Mouse (Mus musculus) intestine, postnatal 0 days (tissue): ENCODE results near the gene Phlda2. TPM values are rescaled to one million over a fixed set of nuclear protein-coding genes. Genes with fewer than 3 reads are reported as not detected.
A peak's percentile ranks its signal among the peaks of the same experiment; 100 is the strongest.

ENCODE experiments used
- ATAC-seq: fragments of 200-750 bp; cut with Nextera tagmentation; 2 replicates; pipeline ENCODE4 v1.8.0; 2017; ENCODE audit warnings: mild to moderate bottlenecking, moderate TSS enrichment, moderate library complexity
- H3K27ac ChIP-seq: fragments of 300-500 bp; sonication (generic); 2 replicates; pipeline ENCODE4 v1.5.1; 2014; ENCODE audit warnings: mild to moderate bottlenecking, low read depth, low read length, moderate library complexity
- H3K27me3 ChIP-seq: fragments of 300-500 bp; sonication (generic); replicated peaks from 2 replicates; pipeline ENCODE4 v1.6.1; 2014; ENCODE audit warnings: low read length, mixed read lengths; ENCODE audit not compliant: control insufficient read depth, insufficient read depth
- H3K36me3 ChIP-seq: fragments of 300-500 bp; sonication (generic); 2 replicates; pipeline ENCODE4 v1.6.1; 2014; ENCODE audit warnings: mild to moderate bottlenecking, moderate library complexity; ENCODE audit not compliant: control insufficient read depth, insufficient read depth
- H3K4me1 ChIP-seq: fragments of 300-500 bp; sonication (generic); replicated peaks from 2 replicates; pipeline ENCODE4 v1.6.1; 2014; ENCODE audit warnings: antibody characterized with exemption, low read length, mixed read lengths; ENCODE audit not compliant: control insufficient read depth, insufficient read depth
- H3K4me2 ChIP-seq: fragments of 300-500 bp; sonication (generic); replicated peaks from 2 replicates; pipeline ENCODE4 v1.6.1; 2014; ENCODE audit warnings: low read depth, mild to moderate bottlenecking, moderate library complexity
- H3K4me3 ChIP-seq: fragments of 300-500 bp; sonication (generic); 2 replicates; pipeline ENCODE4 v1.5.1; 2014; ENCODE audit warnings: low read depth, low read length
- H3K9ac ChIP-seq: fragments of 300-500 bp; sonication (generic); 2 replicates; pipeline ENCODE4 v1.6.1; 2014; ENCODE audit warnings: mild to moderate bottlenecking, low read depth, low read length
- H3K9me3 ChIP-seq: fragments of 300-500 bp; sonication (generic); 2 replicates; pipeline ENCODE4 v1.6.1; 2016; ENCODE audit warnings: mixed run types; ENCODE audit not compliant: control insufficient read depth
- CTCF ChIP-seq: sonication (generic); IDR thresholded peaks from 2 replicates; pipeline ENCODE4 v1.5.1; 2016; ENCODE audit warnings: low read depth, mild to moderate bottlenecking, control low read depth, antibody characterized with exemption, moderate library complexity
- WGBS: fragments of 180-500 bp; shearing (Covaris S2); extraction: QIAGEN DNeasy Blood & Tissue Kit; methylation state at CpG from one replicate; pipeline ENCODE4 v1.1.7; 2014; 5-methylcytosine and 5-hydroxymethylcytosine counted together
- polyA plus RNA-seq: library from polyadenylated mRNA; unstranded; fragments of >200 nt; fragmentation: Nextera tagmentation; extraction: Ambion mirVana; gene quantifications from 2 replicates; pipeline ENCODE4 v1.2.1, GENCODE M21; 2015

Gene Phlda2
- polyA plus RNA-seq, 1 experiment from 2014 or later: 1.3 TPM

DNA sequence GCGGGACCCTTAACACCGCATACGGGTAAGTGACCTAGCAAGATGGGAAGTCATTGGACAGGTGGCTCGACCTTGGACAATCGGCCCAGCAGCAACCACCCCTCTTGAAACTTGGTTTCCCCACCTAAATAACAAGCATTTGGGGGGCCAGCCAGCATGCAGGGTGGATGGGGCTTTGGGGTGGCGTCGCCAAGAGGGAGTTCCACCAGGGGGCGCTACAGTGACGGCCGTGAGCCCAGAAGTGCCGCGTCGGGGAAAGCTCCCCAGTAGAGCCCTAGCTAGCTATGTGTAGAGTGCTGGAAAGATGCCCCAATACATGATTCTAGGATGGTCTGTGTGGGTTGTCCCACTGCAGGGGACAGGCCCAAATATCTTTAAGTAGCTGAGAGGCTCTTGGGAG is 22.5 kb downstream of the Phlda2 start:
- Histone ChIP-seq H3K4me3 (no peak overlapping the region), H3K27me3 (no peaks in the 10 kb centered on the region), H3K9me3 (no peaks in the 10 kb centered on the region), H3K4me2 (no peak overlapping the region), H3K36me3 (no peaks in the 10 kb centered on the region), H3K9ac (no peak overlapping the region), H3K4me1 (no peaks in the 10 kb centered on the region), H3K27ac (no peak overlapping the region)
- 29% methylated on average over 13 of the region's 13 CpGs for WGBS
- ATAC-seq: no peak
- peak; percentile 87 for TF ChIP-seq CTCF

DNA sequence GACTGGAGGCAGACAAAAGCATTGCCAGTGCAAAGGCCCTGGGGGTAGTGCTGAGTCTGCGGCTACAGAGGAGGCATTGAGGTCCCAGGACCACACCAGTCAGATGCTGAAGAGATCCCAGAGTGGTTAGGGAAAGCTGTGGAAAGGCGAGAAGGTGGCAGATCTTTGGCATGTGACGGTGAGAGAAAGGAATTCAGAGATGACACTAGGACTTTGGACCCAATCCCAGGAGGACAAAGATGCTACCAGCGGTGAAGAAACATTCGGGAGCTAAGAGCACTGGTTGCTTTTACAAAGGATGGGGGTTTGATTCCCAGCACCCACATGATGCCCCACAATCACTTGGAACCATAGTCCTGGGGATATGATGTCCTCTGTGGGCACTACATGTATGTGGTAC is 25.1 kb downstream of the Phlda2 start:
- H3K9ac ChIP-seq: no peak overlapping the region
- no peaks in the 10 kb centered on the region for H3K36me3 ChIP-seq
- no peak for ATAC-seq
- no peaks in the 10 kb centered on the region for H3K4me1 ChIP-seq
- no peak overlapping the region for H3K27ac ChIP-seq
- TF ChIP-seq CTCF: no peak
- no peaks in the 10 kb centered on the region for H3K27me3 ChIP-seq
- no peaks in the 10 kb centered on the region for H3K9me3 ChIP-seq
- H3K4me3 ChIP-seq: no peak overlapping the region
- 84% methylated on average over 5 of the region's 5 CpGs for WGBS
- H3K4me2 ChIP-seq: no peak overlapping the region

DNA sequence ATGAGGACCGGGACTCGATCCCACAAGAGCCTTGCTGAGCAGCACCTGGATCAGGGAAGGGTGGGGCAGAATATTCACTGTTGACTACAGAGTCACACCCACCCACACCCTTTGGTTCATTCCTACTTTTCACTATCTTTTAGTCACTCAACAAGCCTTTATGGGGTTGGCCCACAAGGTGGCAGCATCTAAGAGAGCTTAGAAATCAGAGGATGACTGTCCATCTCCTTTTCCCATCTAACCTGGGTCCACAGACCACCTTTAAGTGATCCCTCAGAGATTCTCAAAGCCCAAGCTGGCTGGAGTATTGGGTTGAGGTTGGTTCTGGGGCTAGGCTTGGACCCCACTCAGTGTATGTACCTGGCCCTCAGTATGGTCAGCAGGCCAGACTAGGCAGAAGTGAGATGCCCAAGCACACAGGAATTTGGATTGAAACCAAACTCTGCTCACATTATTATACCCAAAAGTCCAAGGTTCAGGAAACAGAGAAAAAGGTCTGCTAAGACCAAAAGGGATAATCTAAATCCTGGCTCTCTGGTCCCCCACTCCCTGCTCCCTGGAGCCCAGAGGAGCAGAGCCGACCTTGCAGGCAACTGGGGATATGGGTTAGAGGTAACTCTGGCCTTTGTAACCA is 26.1 kb downstream of the Phlda2 start:
- Histone ChIP-seq H3K27ac (no peak overlapping the region), H3K4me1 (no peaks in the 10 kb centered on the region), H3K9ac (no peak overlapping the region), H3K36me3 (no peaks in the 10 kb centered on the region), H3K4me3 (no peak overlapping the region), H3K4me2 (no peak overlapping the region), H3K9me3 (no peaks in the 10 kb centered on the region), H3K27me3 (no peaks in the 10 kb centered on the region)
- peak; percentile 53 for TF ChIP-seq CTCF
- 74% methylated on average over 3 of the region's 3 CpGs for WGBS
- no peak for ATAC-seq

DNA sequence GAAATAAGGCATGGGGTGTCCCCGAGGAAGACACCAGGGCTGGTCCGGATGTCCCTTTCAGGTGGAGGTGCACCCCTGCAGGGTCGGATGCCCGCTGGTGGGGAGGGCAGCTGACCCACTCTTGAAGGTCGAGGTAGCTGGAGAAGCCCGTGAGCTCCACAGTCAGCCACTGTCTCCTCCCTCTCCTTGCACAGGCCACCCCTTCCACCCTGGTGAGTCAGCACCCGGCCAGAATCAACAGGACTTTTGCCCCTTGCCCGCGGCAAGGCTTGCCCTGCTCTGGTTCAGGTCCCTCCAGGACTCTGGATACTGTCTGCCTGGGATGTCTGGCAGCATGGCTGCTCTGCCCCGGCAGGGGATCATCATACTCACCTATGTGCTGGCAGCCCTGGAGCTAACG is 27.1 kb downstream of the Phlda2 start:
- TF ChIP-seq CTCF: no peak
- Histone ChIP-seq H3K4me2 (peak overlapping the region; percentile 3; the same call in 1 of the 2 replicates), H3K27me3 (no peaks in the 10 kb centered on the region), H3K9me3 (no peaks in the 10 kb centered on the region), H3K4me1 (no peaks in the 10 kb centered on the region), H3K9ac (no peak overlapping the region), H3K4me3 (no peak overlapping the region), H3K36me3 (no peaks in the 10 kb centered on the region), H3K27ac (no peak overlapping the region)
- 42% methylated on average over 11 of the region's 11 CpGs for WGBS
- peak; percentile 41 for ATAC-seq

DNA sequence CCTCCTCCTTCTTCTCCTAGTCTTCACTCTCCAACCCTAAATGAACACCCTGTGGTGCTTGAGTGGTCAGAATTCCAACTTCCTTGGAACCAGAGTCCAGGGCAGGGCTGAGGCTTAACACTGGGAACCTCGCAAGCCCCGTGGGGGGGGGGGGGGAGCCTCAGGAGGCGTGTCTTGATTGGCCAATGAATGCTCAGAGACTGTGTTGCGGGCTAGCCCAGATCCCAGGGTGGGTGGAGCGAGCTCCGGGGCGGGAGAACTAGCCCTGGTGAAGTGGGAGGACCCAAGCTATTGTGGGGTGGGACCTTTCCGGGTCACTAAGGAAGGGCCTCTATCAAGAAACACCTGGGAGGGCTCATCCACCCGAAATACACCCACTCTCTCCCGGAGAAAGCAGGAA is 28.1 kb downstream of the Phlda2 start:
- Histone ChIP-seq H3K27me3 (no peaks in the 10 kb centered on the region), H3K4me2 (peak overlapping the region; percentile 54), H3K4me3 (no peak overlapping the region), H3K27ac (no peak overlapping the region), H3K9ac (no peak overlapping the region), H3K4me1 (no peaks in the 10 kb centered on the region), H3K9me3 (no peaks in the 10 kb centered on the region), H3K36me3 (no peaks in the 10 kb centered on the region)
- peak; percentile 33 for ATAC-seq
- WGBS: 30% methylated on average over 10 of the region's 10 CpGs
- no peak for TF ChIP-seq CTCF

DNA sequence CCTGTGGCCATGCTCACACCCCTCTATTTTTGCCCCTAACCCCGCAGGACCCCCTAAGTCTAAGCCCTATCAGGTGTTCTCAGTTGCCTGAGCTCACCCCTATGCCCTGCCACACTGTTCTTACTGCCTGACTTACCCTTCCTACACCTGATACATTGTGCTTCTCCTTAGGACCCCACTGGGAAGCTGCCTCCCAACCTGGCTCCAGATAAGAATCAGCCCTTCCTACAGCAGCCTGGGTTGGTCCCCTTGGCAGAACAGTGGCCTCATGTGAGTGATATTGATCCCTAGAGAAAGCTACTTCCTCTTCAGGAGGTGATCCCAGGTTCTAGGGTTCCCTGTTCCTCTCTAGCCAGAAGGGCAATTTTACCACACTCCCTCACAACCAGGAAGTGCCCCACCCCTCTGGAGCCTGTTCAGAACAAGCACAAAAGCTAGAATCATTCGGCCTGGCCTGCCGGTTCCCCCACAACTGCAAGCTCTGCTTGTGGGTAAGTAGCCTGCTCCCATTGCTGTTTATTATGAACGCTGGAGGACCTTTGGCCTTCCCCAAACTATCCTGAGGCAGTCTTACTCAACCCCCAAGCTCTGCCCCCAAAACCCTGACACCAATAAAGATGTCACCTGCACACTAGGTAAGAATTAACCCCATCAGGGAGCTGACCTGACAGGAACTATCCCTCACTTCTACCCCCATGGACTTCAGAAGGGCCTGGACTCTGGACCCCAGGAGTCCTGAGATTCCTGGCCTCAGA is 29.4 kb downstream of the Phlda2 start, which contains the start of gene Slc22a18:
Gene Slc22a18 (plus strand): TSS at position 390 of the 755 bp plus-strand sequence.
- ATAC-seq: peak; percentile 68
- H3K4me1 ChIP-seq: no peaks in the 10 kb centered on the region
- H3K27ac ChIP-seq: no peak within 1 kb of the TSS
- no peak for TF ChIP-seq CTCF
- H3K4me2 ChIP-seq: peak within 1 kb of the TSS; percentile 54
- H3K4me3 ChIP-seq: peak within 1 kb of the TSS; percentile 20
- H3K27me3 ChIP-seq: no peaks in the 10 kb centered on the region
- no peaks in the 10 kb centered on the region for H3K36me3 ChIP-seq
- 17% methylated on average over 4 of the region's 4 CpGs for WGBS
- H3K9me3 ChIP-seq: no peaks in the 10 kb centered on the region
- no peak within 1 kb of the TSS for H3K9ac ChIP-seq
